Mouse (Mus musculus): ENCODE measurements around the gene Heatr9.
"Not testable (repeated sequence)": the region's sequence is repeated elsewhere in the genome, so short reads cannot be mapped to it uniquely, and the experiment has no call there.

Gene Heatr9

DNA sequence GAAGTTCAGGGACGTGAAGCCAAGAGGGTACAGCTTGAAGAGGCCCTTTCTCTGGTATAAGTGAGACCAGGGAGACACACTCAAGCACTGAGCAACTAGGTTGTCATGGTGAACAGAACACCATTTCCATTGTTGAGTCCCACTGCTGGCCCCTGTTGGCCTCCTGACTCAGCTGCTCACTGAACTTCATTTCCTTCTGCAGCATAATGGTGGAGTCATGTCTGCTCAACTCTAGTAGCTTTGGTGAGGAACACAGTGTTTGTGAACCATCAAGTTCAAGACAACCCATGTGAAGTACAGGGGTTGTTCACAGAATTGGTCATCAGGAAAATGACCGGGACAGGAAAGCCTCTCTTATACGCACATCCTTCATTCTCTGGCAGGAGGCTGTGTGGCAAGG is at the start of gene Heatr9:
Gene Heatr9 (minus strand): TSS at position 101 of the 400 bp plus-strand sequence.
- no peak for DNase-seq

DNA sequence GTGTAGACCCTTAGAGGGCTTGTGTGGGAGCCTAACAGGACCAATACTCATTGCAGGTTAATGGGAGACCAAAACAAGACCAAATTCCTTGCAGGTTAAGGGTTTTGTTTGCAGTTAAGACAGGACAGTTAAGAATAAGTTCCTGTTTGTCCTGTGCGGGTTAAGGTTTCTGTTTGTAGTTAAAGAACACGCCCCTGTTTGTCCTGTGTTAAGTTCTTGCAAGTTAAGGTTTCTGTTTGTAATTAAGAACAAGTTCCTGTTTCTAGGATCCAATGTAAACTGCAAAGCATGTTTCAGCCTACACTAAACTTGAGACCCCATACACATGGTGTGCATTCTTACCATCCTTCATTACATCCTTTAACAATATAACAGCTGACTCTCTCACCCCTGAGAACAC is 48.2 kb upstream of the Heatr9 start:
- DNase-seq = no peak

- no peak for DNase-seq
Observed at GRCm38 (mm10) chr11:83569249-83569648, 47.3 kb upstream of the Heatr9 start.

- DNase-seq = no peak
Observed at GRCm38 (mm10) chr11:83568786-83569185, 46.8 kb upstream of the Heatr9 start.

DNA sequence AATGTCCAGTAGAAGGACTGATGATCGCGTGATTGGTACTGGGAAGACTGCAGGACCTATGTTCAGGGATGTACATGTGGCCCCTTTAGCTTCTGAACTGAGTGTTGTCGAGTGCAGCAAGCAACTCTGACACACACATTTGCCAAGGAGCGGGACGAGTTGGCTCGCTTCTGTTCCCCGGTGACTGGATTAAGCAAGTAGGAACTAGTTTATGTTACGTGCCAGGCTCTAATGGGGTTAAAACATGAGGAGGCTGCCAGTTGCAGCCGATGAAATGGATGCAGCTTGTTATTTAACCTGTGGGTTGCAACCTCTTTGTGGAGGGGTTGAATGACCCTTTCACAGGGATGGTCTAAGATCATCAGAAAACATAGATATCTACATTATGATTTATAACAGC is 46.1 kb upstream of the Heatr9 start:
- no peak for DNase-seq

DNA sequence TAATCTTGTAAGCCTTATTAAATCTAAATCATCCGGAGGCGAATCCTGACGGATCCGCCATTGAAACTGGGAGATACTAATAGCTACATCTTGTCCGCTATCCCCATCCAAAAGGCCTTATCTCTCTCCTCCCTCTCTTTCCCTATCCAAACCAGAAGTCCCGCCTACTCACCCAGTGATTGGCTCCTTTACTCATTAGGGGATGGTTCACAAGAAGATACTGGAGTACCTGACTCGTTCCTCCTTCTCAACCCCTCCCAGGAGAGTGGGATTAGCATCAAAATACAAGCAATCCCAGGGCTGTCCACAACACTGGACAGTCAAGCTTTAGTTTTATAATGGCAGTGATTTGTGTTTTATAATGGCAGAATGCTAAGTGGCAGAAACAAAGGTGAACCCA is 45.3 kb upstream of the Heatr9 start:
- no peak for DNase-seq

DNA sequence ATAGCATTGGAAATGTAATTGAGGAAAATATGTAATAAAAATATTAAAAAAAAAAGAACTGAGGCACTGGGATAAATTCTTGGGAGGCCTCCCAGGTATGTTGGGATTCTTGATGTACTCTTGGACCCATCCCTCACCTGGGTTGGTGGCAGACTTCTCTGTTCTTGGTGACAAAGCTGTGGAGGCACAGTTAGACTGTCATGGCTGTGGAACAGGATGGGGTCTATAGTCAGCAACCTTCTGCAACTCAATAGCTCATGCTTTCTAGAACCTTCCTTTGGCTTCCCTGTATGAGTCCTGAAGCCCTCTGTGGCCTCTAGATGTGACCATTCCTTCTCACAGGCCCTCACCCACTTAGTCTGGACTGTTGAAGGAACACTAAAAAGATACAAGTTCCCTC is 44.6 kb upstream of the Heatr9 start:
- DNase-seq = no peak

GRCm38 (mm10) chr11:83563754-83564153 is 41.8 kb upstream of the Heatr9 start:
- DNase-seq = no peak

- DNase-seq = no peak
Observed at GRCm38 (mm10) chr11:83562311-83562887, 40.4 kb upstream of the Heatr9 start.

DNA sequence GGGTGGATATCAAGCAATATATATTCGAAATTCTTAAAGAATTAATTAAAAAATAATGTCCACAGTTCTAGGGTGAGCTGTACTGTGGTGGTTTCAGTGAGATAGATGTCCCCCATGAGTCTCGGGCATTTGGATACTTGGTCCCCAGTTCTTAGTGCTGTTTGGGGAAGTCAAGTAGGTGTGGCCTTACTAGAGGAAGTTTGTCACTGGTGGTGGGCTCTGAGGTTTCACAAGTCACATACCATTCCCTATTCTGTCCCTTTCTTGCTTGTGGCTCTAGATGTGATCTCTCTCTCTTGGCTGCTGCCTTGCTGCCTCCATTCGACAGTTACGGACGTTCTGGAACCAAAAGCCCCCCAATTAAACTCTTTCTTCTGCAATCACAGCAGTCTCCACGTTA is 38.4 kb upstream of the Heatr9 start:
- DNase-seq = no peak

DNA sequence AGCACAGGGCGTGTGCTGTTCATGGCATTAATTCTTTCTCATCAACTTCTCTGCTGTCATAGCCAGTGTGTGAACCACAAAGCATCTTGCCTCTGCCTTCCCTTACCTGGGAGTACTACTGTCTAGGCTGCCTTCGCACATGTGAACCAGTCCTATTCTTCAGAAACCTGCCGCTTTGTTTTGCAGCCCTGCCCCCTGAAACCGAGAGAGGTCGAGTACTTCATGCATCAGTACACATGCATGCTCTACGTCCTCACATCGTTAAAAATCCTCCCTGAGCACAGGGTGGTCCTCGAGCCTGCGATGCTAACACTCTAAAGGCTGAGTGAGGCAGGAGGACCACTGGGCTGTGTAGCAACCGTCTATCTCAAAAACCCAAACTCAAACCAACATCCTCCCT is 35.1 kb upstream of the Heatr9 start:
- no peak for DNase-seq

DNA sequence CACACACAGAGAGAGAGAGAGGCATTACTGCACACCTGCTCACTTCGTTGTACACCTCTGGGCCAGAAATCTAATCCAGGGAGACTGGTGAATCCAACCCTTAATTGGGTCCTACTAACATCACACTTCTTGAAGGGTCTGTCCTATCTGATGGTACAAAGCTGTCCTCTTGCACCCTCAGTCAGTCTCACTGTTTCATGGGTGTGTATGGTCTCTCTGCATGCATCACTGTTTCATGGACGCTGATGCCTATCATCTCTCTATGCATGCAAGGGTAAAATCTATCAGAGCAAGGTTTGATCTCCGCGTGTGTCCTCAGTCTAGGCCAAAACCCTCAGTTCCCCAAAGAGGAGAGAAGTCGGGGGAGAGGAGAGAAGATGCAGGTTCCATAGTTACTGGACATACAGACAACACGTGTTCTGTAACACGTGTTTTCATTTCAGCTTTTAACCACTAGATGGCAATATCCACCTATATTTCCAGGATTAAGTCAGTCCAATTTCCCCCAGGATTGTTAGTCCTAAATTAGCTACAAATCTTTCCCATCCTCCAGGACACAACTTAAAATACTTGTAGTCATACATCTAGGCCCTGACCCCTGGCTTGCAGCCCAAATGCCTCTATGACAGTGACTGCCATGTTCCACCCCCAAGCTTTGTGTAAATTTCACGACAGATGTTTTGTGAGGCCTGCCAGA is 34.3 kb upstream of the Heatr9 start:
- peak; percentile 21 for DNase-seq

GRCm38 (mm10) chr11:83551668-83552067 is 29.7 kb upstream of the Heatr9 start:
- DNase-seq = no peak

- not testable (repeated sequence) for DNase-seq
Observed at GRCm38 (mm10) chr11:83551037-83551436, 29.1 kb upstream of the Heatr9 start.

DNA sequence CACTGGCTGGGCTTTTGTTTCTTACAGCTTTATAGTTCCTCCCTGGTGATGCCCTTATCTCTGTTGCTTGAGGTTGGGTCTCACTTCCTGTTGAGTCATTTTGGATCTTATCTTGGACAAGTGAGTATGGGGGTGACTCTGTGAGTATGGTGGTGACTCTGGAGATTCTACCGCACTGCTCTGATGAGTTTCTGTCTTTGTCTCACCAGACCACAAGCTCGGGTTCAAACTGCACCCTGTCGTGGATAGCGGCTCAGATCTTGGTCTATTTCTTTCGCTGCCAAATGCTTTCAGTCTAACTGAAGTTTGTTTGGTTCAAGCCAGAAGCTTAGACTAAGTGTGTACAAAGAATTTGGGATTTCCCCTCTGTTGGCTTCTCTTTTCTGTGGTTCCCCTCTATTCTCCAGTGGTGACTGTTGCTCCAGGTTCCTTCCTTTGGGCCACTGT is 28.2 kb upstream of the Heatr9 start:
- DNase-seq = no peak

GRCm38 (mm10) chr11:83544214-83544613 is 22.2 kb upstream of the Heatr9 start:
- no peak for DNase-seq

DNA sequence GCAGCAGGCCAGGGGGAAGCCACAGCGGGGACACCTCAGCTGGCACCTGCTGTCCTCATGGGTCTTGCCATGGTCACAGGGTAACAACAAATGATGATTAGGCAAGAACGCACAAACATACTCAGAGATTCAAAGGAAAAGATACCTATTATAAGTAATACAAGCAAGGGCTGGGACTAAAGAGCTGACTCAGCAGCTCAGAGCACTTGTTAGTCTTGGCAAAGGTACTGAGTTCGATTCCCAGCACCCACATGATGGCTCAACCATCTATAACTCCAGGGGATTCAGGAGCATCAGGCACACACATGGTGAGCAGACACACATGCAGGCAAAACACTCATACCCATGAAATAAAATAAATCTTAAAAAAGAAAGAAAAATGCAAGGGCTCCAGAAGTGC is 19.4 kb upstream of the Heatr9 start:
- no peak for DNase-seq

DNA sequence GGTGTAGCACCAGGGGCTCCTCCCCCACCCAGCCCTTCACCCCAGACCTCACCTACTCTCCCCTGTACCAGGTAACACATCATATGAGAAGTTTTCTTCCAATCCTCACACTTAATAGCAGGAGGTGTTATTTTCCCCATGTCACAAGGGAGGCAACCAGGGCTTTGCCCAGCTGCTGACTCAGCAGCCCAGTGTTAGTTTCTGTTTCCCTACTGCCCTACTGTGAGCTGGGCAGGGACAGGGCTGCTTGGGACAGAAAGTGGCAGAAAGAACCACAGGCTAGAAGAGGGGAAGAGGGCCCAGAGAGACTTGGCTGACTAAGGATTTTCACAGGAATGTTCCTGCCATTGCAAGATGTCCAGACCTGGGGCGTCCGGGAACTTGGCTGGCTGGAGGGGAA is 19.0 kb upstream of the Heatr9 start:
- DNase-seq = no peak

- peak; percentile 15 for DNase-seq
Observed at GRCm38 (mm10) chr11:83538705-83539314, 16.8 kb upstream of the Heatr9 start.

DNA sequence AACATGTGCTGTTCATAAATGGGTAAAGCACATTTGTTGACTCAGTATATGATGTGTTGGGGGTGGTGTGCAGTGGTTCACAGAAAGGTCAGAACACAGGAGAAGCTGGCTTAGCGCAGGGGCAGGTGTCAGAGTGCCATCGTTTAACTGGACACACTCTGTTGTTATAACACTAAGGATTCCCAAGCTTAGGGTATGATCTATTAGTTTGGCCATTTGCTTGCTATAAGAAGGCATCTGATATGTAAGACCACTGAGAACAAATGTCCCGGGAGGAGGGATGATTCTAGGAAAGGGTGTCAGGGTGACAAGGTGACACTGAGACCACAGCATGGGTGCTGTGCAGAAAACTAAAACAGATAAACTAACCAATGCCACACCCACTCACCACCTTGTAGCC is 14.9 kb upstream of the Heatr9 start:
- no peak for DNase-seq

DNA sequence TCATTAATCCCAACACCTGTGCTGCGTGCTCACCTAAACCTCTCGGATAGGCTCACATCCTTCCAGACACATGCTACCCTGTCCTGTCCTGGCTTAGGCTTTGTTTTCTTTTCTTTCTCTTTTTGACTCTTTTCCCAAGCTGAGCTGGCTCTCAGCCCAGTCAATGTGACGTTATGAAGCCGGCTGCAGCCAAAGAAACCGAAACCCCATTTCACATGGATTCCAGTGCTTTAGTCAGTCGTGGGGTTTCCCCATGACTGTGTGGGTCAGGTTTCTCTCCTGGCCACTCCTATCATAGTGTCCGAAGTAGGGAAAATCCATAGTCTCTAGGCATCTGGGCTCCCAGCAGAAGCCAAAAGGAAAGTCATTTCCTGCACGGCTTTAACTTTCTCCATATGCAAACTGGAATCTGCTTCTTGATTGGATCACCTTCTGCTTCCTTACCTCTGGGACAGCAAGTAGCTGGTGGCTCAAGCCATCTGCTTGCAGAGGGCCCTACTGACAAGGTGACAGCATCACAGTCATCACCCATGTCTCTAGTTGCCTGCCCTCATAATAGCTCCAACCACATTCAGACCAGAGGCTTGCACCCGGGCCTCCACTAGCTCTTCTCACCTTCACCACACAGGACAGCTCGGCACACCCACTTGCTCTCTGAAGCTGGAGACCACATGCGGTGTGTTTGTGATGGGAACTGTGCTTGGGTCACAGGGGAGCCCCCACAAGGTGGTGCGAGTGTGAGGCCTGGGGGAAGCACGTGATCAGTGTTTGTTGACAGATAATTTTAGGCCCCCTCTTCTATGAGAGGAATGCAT is 12.8 kb upstream of the Heatr9 start:
- peak; percentile 87 for DNase-seq

DNA sequence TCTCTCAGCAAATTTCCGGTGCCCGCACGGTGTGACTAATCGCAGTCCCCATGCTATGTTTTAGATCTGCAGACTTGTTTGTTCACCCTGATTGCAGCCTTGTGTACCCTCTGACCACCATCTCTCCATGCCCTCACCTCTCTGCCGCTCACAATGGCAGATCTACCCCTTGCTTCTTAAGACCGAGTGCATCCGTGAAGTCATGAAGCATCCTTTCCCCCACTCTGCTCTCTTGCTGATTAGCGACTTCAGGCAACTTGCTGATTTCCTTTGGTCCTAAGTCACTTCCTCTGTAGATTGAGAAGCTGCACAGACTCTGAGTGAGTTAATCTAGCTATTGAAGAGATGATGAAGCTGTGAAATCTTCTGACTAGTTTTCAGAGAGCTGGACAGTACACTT is 12.2 kb upstream of the Heatr9 start:
- no peak for DNase-seq

- DNase-seq = no peak
Observed at GRCm38 (mm10) chr11:83533192-83533591, 11.2 kb upstream of the Heatr9 start.

- DNase-seq = no peak
Observed at GRCm38 (mm10) chr11:83530360-83530759, 8.4 kb upstream of the Heatr9 start, which contains the start of gene Ccl5. Gene Ccl5 (minus strand): TSS chr11:83530518.
